Mouse (Mus musculus) small intestine, adult 2 months (tissue): Measurements from ENCODE around the gene Tbc1d5. TPM values are rescaled to one million over a fixed set of nuclear protein-coding genes. Genes with fewer than 3 reads are reported as not detected.

Experiments
- H3K27ac ChIP-seq: fragments of 200-500 bp; 2 replicates; pipeline ENCODE4 v1.5.1; 2012; ENCODE audit warnings: low read depth, low read length, control low read depth, inconsistent platforms; ENCODE audit not compliant: insufficient read depth
- H3K27me3 ChIP-seq: fragments of 200-500 bp; 2 replicates; pipeline ENCODE4 v1.6.1; 2012; ENCODE audit warnings: mild to moderate bottlenecking, moderate library complexity, low read length, inconsistent platforms; ENCODE audit not compliant: control insufficient read depth, insufficient read depth
- H3K36me3 ChIP-seq: fragments of 200-500 bp; 2 replicates; pipeline ENCODE4 v1.6.1; 2012; ENCODE audit warnings: mild to moderate bottlenecking, low read length, control low read depth, inconsistent platforms; ENCODE audit not compliant: control insufficient read depth, insufficient read depth
- H3K4me1 ChIP-seq: fragments of 200-500 bp; 2 replicates; pipeline ENCODE4 v1.6.1; 2012; ENCODE audit warnings: low read length, inconsistent platforms, mixed read lengths; ENCODE audit not compliant: control insufficient read depth, insufficient read depth, insufficient read length
- H3K4me3 ChIP-seq: fragments of 200-500 bp; 2 replicates; pipeline ENCODE4 v1.5.1; 2012; ENCODE audit warnings: low read depth, mild to moderate bottlenecking, control low read depth, inconsistent platforms, low read length, moderate library complexity
- CTCF ChIP-seq: fragments of 200-500 bp; IDR thresholded peaks from 2 replicates; pipeline ENCODE4 v1.5.1; 2012; ENCODE audit warnings: low read depth, mild to moderate bottlenecking, control low read depth, inconsistent platforms, low read length, moderate library complexity, mixed read lengths; ENCODE audit not compliant: insufficient replicate concordance, insufficient read length; ENCODE audit errors: extremely low read depth
- POLR2A ChIP-seq: fragments of 200-500 bp; IDR thresholded peaks from 2 replicates; pipeline ENCODE4 v1.6.1; 2012; ENCODE audit warnings: low read depth, mild to moderate bottlenecking, control low read depth, inconsistent platforms, low read length, moderate library complexity
- WGBS: fragments of 180-500 bp; shearing (Covaris S2); methylation state at CpG from one replicate; pipeline ENCODE4 v1.1.7; 2018; 5-methylcytosine and 5-hydroxymethylcytosine counted together
- polyA plus RNA-seq: library from polyadenylated mRNA; depleted of rRNA; stranded (reverse); fragments of >200 nt; gene quantifications from 2 replicates; pipeline ENCODE4 v1.2.3, GENCODE M21; 2012

The Tbc1d5 gene
- polyA plus RNA-seq, 1 experiment, result 6.1 TPM

DNA sequence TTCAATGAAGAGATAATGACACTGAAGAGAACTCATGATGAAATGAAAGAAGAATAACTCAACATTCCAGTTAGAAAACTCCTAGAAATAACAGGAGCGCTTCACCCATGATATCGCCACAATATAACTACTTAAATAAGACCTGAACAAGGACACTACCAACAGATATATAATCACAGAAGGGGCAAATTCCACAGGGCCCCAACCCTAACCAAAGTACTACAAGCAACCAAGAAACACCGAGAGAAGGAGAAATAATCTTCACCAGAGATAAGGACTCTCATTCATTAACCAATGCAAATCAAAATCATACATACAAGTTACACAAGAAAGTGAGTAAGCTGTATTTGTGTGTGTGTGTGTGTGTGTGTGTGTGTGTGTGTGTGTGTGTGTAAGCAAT lies 7.6 kb downstream of the Tbc1d5 start:
- Histone ChIP-seq H3K4me1 (peaks cover 3% of the 10 kb centered on the region; the same call in 1 of the 2 replicates), H3K27ac (peak overlapping the region; percentile 69), H3K36me3 (no peaks in the 10 kb centered on the region), H3K4me3 (no peak overlapping the region), H3K27me3 (no peaks in the 10 kb centered on the region)
- TF ChIP-seq POLR2A (no peak), CTCF (no peak)
- 35% methylated on average over 3 of the region's 3 CpGs for WGBS

DNA sequence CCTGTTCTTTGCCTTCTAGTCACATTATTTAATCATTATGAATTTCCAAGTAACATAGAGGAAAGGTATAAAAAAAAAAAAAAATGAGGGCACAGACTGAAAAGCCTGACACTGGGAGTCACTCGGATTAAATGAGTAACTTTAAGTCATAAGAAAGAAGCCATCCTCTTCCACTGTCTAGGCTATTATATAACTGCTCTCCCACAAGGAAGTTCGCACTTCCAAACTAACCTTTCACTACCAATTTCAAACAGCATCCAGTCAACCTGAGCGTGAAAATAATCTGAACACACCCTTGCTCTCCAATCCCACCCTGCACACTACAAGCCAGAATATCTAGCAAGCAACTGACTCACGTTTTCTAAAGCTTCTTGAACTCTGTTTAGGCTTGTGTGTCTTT lies 9.2 kb downstream of the Tbc1d5 start:
- no peak overlapping the region for H3K27ac ChIP-seq
- no peak for TF ChIP-seq POLR2A
- TF ChIP-seq CTCF, result no peak
- H3K36me3 ChIP-seq, result no peaks in the 10 kb centered on the region
- no peak overlapping the region for H3K4me3 ChIP-seq
- peaks cover 3% of the 10 kb centered on the region; the same call in 1 of the 2 replicates for H3K4me1 ChIP-seq
- WGBS, result 71% methylated on average over 4 of the region's 4 CpGs
- H3K27me3 ChIP-seq, result no peaks in the 10 kb centered on the region

DNA sequence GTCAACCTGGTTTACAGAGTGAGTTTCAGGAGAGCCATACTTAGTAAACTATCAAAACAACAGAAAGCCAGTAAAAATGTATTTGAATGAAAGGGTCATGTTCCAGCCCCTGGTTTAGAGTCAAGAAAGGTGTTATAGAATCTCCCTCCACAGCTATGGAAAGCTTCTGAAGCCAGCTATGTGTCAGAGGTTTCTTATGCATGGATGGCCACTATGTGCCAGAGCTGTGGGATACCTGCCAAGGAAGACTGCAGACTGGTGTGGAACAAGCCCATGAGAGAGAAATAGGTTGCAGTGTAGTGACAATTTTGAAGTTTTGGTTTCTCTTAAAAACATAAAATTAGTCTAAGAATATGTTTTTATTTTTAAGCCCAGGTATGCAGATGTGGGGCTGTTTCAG lies 16.8 kb downstream of the Tbc1d5 start:
- no peaks in the 10 kb centered on the region for H3K27me3 ChIP-seq
- no peak for TF ChIP-seq CTCF
- TF ChIP-seq POLR2A, result no peak

DNA sequence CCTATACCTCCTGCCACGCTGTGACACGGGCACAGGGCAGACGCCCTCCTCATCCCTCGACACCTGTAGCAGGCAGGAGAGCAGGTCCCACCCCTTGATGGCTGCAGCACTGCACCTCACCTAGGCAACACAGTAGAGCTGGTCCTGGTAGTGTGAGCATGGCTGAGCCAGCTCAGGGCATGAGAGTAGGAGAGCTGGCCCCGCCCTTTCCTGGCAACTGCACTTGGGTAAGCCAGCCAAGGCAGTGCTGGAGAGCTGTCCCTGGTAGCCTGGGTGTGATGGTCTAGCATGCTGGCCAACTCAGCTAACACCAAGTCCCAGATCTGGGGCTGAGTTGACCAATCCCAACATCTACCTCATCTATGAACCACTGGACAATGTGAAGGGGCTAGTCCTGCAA lies 19.9 kb downstream of the Tbc1d5 start:
- TF ChIP-seq POLR2A (no peak), CTCF (no peak)
- H3K36me3 ChIP-seq, result no peaks in the 10 kb centered on the region
- 78% methylated on average over 5 of the region's 5 CpGs for WGBS

More for the DNA sequence above, 16.8 kb downstream of the Tbc1d5 start:
- no peak overlapping the region for H3K4me3 ChIP-seq
- no peaks in the 10 kb centered on the region for H3K36me3 ChIP-seq
- peaks cover 2% of the 10 kb centered on the region; the same call in 1 of the 2 replicates for H3K4me1 ChIP-seq
- H3K27ac ChIP-seq, result no peak overlapping the region

DNA sequence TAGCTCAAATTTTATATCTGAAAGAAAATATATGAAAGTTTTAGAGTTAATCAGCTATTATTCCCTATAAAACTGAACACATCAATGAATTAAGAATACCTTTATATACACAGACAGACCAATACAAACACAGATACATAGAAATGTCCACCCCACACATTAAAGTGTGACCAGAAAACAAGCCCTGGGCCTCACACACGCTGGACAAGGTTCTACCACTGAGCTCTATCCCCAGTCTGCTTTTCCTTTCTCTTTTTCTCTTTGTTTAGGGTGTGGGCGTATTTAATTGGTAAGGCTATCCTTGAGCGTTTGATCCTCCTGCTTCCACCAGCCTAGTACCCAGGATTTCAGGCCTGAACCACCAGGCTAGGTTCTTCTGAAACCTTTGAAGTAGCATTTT lies 28.2 kb downstream of the Tbc1d5 start:
- WGBS, result 66% methylated on average over 3 of the region's 3 CpGs
- Histone ChIP-seq H3K36me3 (no peaks in the 10 kb centered on the region), H3K27me3 (no peaks in the 10 kb centered on the region), H3K27ac (no peak overlapping the region), H3K4me3 (no peak overlapping the region), H3K4me1 (no peaks in the 10 kb centered on the region)
- no peak for TF ChIP-seq POLR2A
- no peak for TF ChIP-seq CTCF

More for the DNA sequence above, 19.9 kb downstream of the Tbc1d5 start:
- H3K4me1 ChIP-seq, result peaks cover 2% of the 10 kb centered on the region; the same call in 1 of the 2 replicates
- no peak overlapping the region for H3K4me3 ChIP-seq
- H3K27ac ChIP-seq, result no peak overlapping the region
- H3K27me3 ChIP-seq, result no peaks in the 10 kb centered on the region

DNA sequence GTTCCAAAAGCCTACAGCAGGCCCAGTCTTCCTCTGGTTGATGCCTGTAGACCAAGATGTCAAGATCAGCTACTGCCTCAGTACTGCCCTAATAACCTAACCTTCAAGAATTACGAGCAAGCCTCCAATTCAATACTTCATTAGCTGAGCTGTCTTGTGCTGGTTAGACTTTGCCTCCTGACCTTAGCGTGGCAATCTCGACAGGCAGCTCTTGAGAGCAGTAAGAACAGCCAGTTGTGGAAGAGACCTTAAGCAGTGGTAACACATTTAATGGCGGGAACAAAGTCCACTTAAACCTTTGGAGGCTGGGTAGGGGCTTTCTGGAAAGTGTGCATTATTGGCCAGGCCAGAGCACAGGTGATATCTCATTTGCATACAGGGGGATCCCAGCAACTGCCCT lies 34.2 kb downstream of the Tbc1d5 start:
- Histone ChIP-seq H3K27me3 (no peaks in the 10 kb centered on the region), H3K4me1 (peaks cover 2% of the 10 kb centered on the region; the same call in 1 of the 2 replicates), H3K27ac (no peak overlapping the region), H3K36me3 (no peaks in the 10 kb centered on the region), H3K4me3 (no peak overlapping the region)
- TF ChIP-seq POLR2A, result no peak
- TF ChIP-seq CTCF, result no peak
- 41% methylated on average over 4 of the region's 4 CpGs for WGBS

DNA sequence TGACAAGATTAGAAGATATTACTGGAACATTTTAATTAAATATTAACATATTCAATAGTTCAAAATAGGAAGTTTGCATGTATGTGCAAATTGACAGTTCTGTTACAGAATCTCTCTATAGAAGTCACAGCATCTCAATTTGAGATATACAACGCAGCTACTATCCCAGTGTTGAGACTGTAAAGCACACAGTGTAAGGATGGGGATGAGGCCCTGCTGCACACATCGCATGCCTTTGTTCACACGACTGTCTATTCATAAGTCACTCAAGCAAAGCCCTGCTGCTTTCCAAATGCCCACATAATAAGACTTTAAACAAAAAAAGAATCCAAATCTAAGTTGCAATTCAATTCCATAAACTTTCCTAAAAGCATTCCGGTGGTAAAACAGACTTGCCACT lies 37.1 kb downstream of the Tbc1d5 start:
- no peak overlapping the region for H3K4me3 ChIP-seq
- 91% methylated on average over 4 of the region's 4 CpGs for WGBS
- no peaks in the 10 kb centered on the region for H3K27me3 ChIP-seq
- H3K36me3 ChIP-seq, result no peaks in the 10 kb centered on the region
- H3K4me1 ChIP-seq, result peaks cover 2% of the 10 kb centered on the region; the same call in 1 of the 2 replicates
- no peak overlapping the region for H3K27ac ChIP-seq
- TF ChIP-seq POLR2A, result no peak
- TF ChIP-seq CTCF, result no peak

DNA sequence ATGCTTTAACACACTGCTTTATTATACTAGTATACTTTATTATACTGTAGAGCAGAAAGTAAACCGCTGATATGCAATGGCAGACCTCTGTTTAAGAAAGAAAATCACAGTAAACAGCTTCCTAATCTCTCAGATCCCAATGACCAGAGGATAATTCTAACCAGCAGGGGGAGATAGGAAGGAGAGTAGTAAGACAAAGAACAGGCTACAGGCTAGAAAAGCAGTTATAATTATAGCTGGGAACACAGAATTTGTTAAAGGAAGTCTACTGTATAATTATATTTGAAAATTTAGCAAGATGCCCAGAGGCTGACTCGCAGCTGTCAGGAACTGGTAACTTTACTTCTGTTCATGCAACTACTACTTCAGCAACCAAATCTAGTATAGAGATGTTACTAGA lies 68.0 kb downstream of the Tbc1d5 start:
- no peaks in the 10 kb centered on the region for H3K27me3 ChIP-seq
- WGBS, result 64% methylated on average over 2 of the region's 2 CpGs
- H3K4me3 ChIP-seq, result no peak overlapping the region
- no peaks in the 10 kb centered on the region for H3K36me3 ChIP-seq
- no peaks in the 10 kb centered on the region for H3K4me1 ChIP-seq
- no peak overlapping the region for H3K27ac ChIP-seq
- no peak for TF ChIP-seq POLR2A
